Mouse (Mus musculus): Measurements from ENCODE around the gene Ckap4. TPM values are rescaled to one million over a fixed set of nuclear protein-coding genes. Genes with fewer than 3 reads are reported as not detected.

Gene Ckap4
- 10 to 100 TPM; 32.8 to 36.4 TPM for total RNA-seq (2023)

DNA sequence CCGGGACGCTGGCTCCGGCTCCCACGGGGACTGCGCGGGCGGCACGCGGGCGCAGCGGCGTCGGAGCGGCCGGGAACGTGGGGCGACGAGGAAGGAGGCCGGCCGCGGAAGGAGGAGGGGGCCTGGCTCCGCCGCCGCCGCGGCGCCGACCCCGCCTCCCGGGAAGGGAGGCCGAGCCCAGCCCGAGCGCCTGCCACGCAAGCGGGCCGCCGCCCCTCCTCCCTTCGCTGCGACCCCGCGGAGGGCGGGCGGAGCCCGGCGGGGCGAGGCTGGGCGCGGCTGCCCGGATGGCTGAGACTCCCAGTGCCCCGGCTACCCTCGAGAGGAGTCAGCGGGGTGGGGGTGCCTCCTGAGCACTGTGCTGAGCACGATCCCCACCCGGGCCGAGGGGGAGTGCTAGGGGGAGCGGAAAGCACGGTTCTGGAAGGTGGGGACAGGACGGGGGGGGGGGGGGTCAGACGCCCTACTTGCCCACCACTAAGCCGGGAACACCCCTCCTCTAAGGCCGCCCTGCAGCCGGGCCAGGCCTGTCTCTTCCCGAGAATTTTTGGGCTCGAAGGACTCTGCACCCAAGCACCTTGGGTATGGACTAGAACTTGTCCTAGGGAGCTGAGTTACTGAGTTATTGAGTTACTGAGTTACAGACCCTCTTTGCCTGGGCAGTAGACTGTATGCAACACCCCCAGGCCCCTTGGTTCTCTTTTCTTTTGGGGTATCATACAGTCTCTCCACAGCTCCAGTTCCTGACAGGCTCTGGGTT, at the start of gene Ckap4:
Ckap4 (minus strand) TSS at position 151 of the 760 bp plus-strand sequence.

DNA sequence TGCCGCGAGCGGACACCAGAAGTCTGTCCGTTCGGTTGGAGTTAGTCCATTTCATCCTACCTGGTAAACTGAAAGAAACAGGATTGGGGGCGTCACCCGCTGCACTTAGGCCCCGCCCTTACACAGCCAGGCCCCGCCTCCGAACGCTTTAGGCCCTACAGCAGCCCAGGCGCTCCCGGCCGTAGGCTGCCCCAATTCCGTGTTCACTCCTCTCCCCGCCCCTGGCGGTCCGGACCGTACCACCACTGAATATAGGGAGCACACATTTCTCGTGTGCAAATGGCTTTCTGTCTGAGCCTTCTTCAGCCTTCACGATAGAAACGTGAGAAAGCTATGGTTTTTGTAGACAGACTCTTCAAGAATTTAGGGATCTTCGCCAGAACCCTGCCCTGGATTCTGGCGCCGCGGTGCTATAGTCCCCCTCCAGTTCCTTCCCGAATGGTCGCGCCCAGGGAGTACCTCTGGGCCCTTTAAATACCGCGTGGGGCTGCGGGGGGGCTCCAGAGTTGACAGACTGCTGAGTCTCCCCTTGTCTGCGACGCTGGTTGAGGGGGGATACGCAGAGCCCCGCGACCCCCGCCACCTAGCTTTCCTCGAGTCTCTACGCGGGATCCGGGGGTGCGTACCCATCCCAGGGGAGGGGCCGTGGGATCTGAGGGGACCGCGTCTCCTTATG, 42.7 kb upstream of the Ckap4 start, which contains the start of gene Tcp11l2:
Tcp11l2 (plus strand) TSS at position 232 of the 676 bp plus-strand sequence.

Other genes with a start within 250 kb of the Ckap4 start
- gene Nuak1, start 93.5 kb downstream of the Ckap4 start, total RNA-seq (2023) = 10 to 100 TPM in 1 of 2 experiments, 1 to 10 TPM in 1; 9.4 to 13.7 TPM
- gene Tcp11l2, start 42.6 kb upstream of the Ckap4 start, total RNA-seq (2023) = 10 to 100 TPM; 58.4 to 60.5 TPM
- gene Polr3b, start 88.2 kb upstream of the Ckap4 start, total RNA-seq (2023) = 10 to 100 TPM; 24.9 to 31.1 TPM
- under 1 TPM in 1 of 2 experiments, not detected in 1; 0.66 TPM for gene Rfx4, start 222.0 kb upstream of the Ckap4 start, total RNA-seq (2023)